Mouse (Mus musculus) gastrocnemius, postnatal 4 days (tissue): ENCODE data around the gene Prkcsh. TPM values are rescaled to one million over a fixed set of nuclear protein-coding genes. Genes with fewer than 3 reads are reported as not detected.

Experiments used
- DNase-seq, 2 experiments: peaks; one replicate each; pipeline ENCODE4 v3.0.0; 2021 to 2022; ENCODE audit warnings: low spot score in 2 of 2, mixed read lengths in 2 of 2
- long read RNA-seq, 2 experiments: library from polyadenylated mRNA; stranded (forward); transcript quantifications; one replicate each; pipeline ENCODE4 v2.0.0; 2021
- total RNA-seq, 2 experiments: library from RNA; stranded (reverse); gene quantifications; 2 replicates each; pipeline ENCODE4 v1.2.3; 2021

Gene Prkcsh
- 10 to 100 TPM; 61.4 to 66.1 TPM for total RNA-seq
- long read RNA-seq, experiment 1, transcript Prkcsh-201 (18 exons, 2,012 nt), result major isoform, 19 of 56 reads
- long read RNA-seq, experiment 1, transcript Prkcsh-202 (18 exons, 1,983 nt), result minor isoform, 16 of 56 reads
- long read RNA-seq, experiment 1, partial matches to known transcripts, result 10 of 56 reads
- long read RNA-seq, experiment 1, other reads (novel, unspliced or antisense), result 11 of 56 reads
- long read RNA-seq, experiment 2, transcript Prkcsh-201 (18 exons, 2,012 nt), result major isoform, 27 of 71 reads
- long read RNA-seq, experiment 2, transcript Prkcsh-202 (18 exons, 1,983 nt), result minor isoform, 23 of 71 reads
- long read RNA-seq, experiment 2, partial matches to known transcripts, result 10 of 71 reads
- long read RNA-seq, experiment 2, other reads (novel, unspliced or antisense), result 9 of 71 reads

DNA sequence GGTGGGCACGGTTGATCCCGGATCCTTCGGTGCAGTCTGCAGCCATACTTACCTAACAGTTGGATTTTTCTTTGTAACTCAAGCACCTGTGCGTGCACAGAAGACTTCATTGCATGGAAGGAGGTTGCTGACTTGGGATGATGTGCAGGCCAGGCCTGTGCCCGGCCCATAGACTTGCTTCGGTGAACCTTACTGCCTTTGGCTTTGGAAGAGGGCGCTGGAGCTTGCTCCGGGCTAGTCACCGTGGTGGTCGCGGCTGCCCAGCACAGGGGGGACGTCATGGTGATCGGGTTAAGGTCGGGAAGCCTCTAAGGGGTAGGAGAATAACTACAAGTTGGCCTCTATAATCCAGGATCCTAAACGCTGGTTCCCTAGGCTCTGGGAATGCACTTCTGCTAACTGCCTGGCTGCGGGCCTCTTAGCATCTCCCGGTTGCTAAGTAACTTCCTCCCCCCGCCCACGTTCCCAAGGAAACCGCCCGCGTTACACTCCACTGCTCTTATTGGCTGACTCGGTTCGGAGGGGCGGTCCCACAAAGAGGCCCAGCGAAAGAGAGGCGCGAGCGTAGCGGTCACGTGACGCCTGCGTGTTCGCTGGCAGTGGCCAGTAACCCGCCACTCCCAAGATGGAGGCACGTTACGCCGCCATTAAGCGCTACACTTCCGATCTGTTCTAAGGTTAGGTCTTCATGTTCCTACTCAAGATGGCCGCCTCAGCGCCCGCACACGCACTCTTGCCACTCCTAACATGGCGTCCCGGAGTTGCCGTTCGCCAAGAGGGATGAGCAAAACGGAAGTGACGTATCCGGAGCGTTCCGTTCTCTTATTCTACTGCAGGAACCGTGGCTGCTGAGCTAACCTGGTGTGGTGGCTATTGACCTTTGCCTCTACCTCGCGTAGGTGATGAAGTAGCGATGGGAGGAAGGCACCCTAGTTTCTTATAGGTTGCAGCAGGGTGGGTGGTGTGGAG lies at the start of gene Prkcsh, which contains the start of gene Ccdc151:
TSS of gene Prkcsh (plus strand) at position 613 of the 969 bp plus-strand sequence.
TSS of gene Ccdc151 (minus strand) at position 441 of the 969 bp plus-strand sequence.
- peak; percentile 96 to 98 for DNase-seq

DNA sequence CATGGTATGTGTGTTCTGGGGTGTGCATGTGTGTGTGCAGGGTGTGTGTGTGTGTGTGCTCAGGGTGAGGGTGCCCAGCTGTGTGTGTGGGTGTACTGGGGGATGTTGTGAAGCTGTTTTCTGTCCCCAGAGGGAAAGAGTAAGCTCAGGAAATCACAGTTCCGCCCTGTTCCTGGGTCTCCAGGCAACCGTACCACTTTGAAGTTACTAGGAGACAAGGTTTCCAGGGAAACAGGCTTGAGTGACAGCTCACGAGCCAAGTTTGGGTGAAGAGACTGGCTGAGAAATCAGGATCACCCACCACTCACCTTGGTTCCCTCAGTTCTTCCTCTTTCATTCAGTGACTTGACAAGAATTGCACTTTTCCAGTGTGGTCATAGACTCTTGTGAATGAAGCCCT lies 49.0 kb upstream of the Prkcsh start:
- DNase-seq, result no peak

GRCm38 (mm10) chr9:21954635-21955034 lies 48.0 kb upstream of the Prkcsh start:
- DNase-seq, result no peak

GRCm38 (mm10) chr9:21955225-21955569 lies 47.4 kb upstream of the Prkcsh start:
- no peak for DNase-seq

- DNase-seq, result peak; percentile 88 to 97
These were observed 46.9 kb upstream of the Prkcsh start, which contains the start of gene Swsap1 for GRCm38 (mm10) chr9:21955570-21956281. Swsap1 (plus strand) TSS chr9:21955755.

- no peak for DNase-seq
These were observed 44.2 kb upstream of the Prkcsh start for GRCm38 (mm10) chr9:21958372-21958771.

- no peak for DNase-seq
These were observed 43.4 kb upstream of the Prkcsh start for GRCm38 (mm10) chr9:21959244-21959643.

DNA sequence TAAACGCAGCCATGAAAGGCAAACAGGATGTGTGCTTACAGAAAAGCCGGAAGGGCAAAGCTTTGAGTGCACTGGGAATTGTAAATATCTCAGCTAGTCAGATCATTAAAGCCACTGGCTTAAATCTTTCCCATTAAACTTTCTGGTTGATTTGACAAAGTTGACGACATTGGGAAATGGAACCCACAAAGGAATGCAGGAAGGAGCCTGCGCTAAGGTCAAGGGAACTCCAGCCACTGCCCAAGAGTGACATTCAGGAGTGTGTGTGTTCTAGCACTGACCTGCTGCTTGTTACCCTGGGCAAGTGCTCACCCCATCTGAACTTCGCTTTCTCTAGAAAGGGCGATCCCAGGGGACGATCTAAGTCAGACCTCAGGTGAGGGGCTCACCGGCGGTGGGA lies 42.5 kb upstream of the Prkcsh start:
- DNase-seq, result no peak

DNA sequence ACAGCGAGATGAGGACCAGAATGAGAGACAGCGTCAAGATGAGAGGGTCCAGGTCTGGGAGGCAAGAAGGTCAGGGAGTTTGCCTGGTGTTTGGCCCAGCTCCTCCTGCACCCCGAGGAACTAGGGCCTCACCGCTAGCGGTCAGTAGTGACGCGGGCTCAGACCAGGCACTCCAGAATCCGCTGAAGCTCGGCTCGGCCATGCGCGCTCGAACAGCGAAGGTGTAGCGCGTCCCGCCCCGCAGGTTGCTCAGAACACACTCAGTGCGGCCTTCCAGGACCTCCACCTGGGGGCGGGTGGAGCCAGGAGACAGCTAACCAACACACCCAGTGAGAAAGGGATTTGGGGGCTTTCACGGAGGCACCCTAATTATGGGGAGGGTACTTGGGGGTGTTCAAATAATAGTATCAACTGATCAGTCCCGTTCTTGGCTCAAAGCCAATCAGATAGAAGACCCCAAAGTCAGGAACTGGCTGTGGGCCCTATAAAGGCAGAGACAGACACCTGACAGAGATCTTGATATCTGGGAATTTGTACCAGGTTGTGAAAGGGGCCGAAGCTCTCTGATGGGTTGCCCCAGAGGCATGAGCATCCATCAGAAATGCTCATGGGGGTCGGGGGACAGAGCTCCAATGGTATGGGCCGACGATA lies 41.9 kb upstream of the Prkcsh start:
- peak in 1 of 2 experiments; percentile 26 for DNase-seq

GRCm38 (mm10) chr9:21961366-21961980 lies 41.1 kb upstream of the Prkcsh start:
- DNase-seq, result no peak

GRCm38 (mm10) chr9:21962010-21962409 lies 40.6 kb upstream of the Prkcsh start:
- no peak for DNase-seq

GRCm38 (mm10) chr9:21962416-21963059 lies 40.1 kb upstream of the Prkcsh start:
- peak in 1 of 2 experiments; percentile 72 for DNase-seq

DNA sequence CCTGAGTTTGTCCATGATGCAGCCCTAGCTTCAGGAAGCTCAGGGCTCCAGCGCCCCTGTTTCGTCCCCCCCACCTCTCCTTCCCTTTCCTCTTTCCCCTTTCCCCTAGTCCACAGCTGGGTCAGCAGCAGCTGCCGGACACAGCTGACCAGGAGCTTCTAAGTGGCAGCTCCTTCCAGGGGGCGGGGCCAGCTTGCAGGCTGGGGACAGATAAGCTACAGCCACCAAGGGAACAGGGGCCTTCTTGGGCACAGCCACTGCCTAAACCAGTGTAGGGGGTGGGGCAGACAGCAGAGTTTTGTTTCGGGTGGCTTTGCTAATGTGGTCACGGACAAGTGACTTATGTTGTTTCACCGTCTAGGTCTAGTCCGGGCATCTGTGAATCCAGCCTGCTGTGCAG lies 39.2 kb upstream of the Prkcsh start, which contains the start of gene Epor:
TSS of gene Epor (minus strand) at position 90 of the 400 bp plus-strand sequence.
- DNase-seq, result peak in 1 of 2 experiments; percentile 79

DNA sequence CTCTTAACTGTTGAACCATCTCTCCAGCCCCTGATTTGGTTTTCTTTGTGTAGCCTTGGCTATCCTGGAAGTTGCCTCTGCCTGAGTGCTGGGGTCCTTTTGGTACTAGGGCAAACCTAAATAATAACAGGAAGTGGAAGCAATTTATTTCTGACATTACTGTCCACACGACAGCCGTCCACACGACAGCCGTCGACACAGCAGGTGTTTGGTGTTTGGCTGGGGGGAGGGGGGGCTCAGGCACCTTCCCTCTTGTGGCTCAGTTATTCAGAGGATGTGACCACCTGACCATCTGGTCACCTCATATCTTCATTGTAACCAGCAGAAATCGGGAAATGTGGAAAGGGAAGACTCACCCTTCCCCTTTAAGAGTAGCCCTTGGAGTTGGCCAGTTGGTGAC lies 33.7 kb upstream of the Prkcsh start:
- DNase-seq, result no peak

DNA sequence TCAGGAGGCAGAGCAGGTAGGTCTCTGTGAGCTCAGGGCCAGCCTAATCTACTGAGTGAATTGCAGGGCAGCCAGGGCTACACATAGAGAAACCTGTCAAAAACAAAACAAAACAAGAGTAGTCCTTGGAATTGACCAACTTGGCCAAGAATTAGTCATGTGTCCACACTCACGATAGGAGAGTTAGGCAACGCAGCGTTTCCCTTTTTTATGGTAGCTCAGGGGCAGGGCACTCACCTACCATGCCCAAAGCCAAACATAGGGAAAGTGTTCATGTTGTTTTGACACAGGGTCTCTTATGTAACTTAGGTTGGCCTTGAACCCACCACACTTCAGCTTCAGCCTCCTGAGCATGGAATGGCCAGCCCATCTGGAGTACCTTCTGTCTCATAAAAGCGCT lies 33.3 kb upstream of the Prkcsh start:
- DNase-seq, result no peak

- DNase-seq, result no peak
These were observed 25.9 kb upstream of the Prkcsh start for GRCm38 (mm10) chr9:21976626-21977175.

- DNase-seq, result no peak
These were observed 25.3 kb upstream of the Prkcsh start for GRCm38 (mm10) chr9:21977331-21977730.

- DNase-seq, result no peak
These were observed 24.6 kb upstream of the Prkcsh start for GRCm38 (mm10) chr9:21977972-21978371.
